Mouse (Mus musculus) heart, adult 18-20 months (tissue): ENCODE results near the gene Irf2. TPM values are rescaled to one million over a fixed set of nuclear protein-coding genes. Genes with fewer than 3 reads are reported as not detected.

Source experiments
- DNase-seq, 2 experiments: peaks; one replicate each; pipeline ENCODE4 v3.0.0; 2021 to 2022; ENCODE audit warnings: mixed read lengths in 1 of 2
- total RNA-seq, 2 experiments: library from RNA; stranded (reverse); gene quantifications; 2 replicates each; pipeline ENCODE4 v1.2.3; 2021

Gene Irf2
- total RNA-seq, 2 experiments from 2014 or later, result 31.2 to 40.1 TPM

- no peak for DNase-seq
Observed at GRCm38 (mm10) chr8:46843855-46844254, 104.3 kb downstream of the Irf2 start.

GRCm38 (mm10) chr8:46844371-46844973, 104.9 kb downstream of the Irf2 start:
- peak; percentile 35 to 49 for DNase-seq

- DNase-seq, result peak; percentile 69 to 91
Observed at GRCm38 (mm10) chr8:46844974-46845774, 105.6 kb downstream of the Irf2 start.

GRCm38 (mm10) chr8:46845891-46846290, 106.4 kb downstream of the Irf2 start:
- no peak for DNase-seq

GRCm38 (mm10) chr8:46846893-46847292, 107.4 kb downstream of the Irf2 start:
- no peak for DNase-seq

GRCm38 (mm10) chr8:46848011-46848641, 108.6 kb downstream of the Irf2 start:
- no peak for DNase-seq

GRCm38 (mm10) chr8:46848931-46849330, 109.4 kb downstream of the Irf2 start:
- no peak for DNase-seq

- no peak for DNase-seq
Observed at GRCm38 (mm10) chr8:46849458-46849857, 109.9 kb downstream of the Irf2 start.

- DNase-seq, result peak; percentile 57 to 80
Observed at GRCm38 (mm10) chr8:46850258-46850897, 110.8 kb downstream of the Irf2 start.

- DNase-seq, result peak in 1 of 2 experiments; percentile 65
Observed at GRCm38 (mm10) chr8:46851560-46851959, 112.0 kb downstream of the Irf2 start.

GRCm38 (mm10) chr8:46852377-46852776, 112.8 kb downstream of the Irf2 start:
- DNase-seq, result peak; percentile 43 to 66

GRCm38 (mm10) chr8:46859164-46859846, 119.8 kb downstream of the Irf2 start:
- DNase-seq, result peak; percentile 41 to 57

GRCm38 (mm10) chr8:46859847-46860167, 120.3 kb downstream of the Irf2 start:
- DNase-seq, result no peak

GRCm38 (mm10) chr8:46862508-46862907, 123.0 kb downstream of the Irf2 start:
- DNase-seq, result no peak

GRCm38 (mm10) chr8:46865428-46865827, 125.9 kb downstream of the Irf2 start:
- no peak for DNase-seq

GRCm38 (mm10) chr8:46867440-46867839, 127.9 kb downstream of the Irf2 start:
- DNase-seq, result peak in 1 of 2 experiments; percentile 35

GRCm38 (mm10) chr8:46868346-46869065, 129.0 kb downstream of the Irf2 start:
- peak; percentile 81 to 91 for DNase-seq

GRCm38 (mm10) chr8:46869521-46869925, 130.0 kb downstream of the Irf2 start:
- peak; percentile 44 to 45 for DNase-seq

- DNase-seq, result no peak
Observed at GRCm38 (mm10) chr8:46871086-46871485, 131.6 kb downstream of the Irf2 start.

GRCm38 (mm10) chr8:46875615-46876293, 136.2 kb downstream of the Irf2 start:
- DNase-seq, result peak; percentile 79 to 87

GRCm38 (mm10) chr8:46881348-46881747, 141.8 kb downstream of the Irf2 start:
- DNase-seq, result peak in 1 of 2 experiments; percentile 38
